ENCODE assay signal across 11 mouse cellular contexts in the genomic region with DNA sequence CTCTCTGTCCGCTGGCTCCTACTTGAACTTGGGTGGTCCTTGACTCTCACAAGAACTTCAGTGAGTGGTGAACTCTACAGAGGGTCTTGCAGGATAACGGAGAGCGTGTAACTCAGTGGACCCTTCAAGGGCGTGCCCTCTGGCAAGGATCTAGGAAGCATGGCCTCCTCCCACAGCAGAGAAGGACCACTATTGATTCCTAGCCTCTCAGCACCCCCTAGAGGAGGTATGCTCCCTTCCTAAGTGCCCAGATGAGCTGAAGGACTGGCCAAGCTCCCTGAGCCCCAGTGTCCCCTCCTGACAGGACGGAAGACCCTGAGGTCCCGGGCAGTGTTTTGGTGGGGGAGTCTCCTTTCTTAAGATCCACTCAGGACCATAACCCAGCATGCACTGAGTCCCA. TPM values are rescaled to one million over a fixed set of nuclear protein-coding genes. Genes with fewer than 3 reads are reported as not detected.
DNase-seq lines count a peak whose midpoint lies in the region; ATAC-seq and TF ChIP-seq lines count a peak whose summit lies in the region.
"Had no signal": no experiment of that assay in that cellular context is flagged by ENCODE, and none has a peak within 500 bp of the region (broad histone marks: within the 10 kb centered on the region; RNA-seq: fewer than 3 reads in every experiment).

No protein-coding gene starts in this region.

- WGBS in forebrain, postnatal 0 days, result 88% methylated on average over 6 of the region's 6 CpGs
- WGBS in forebrain, embryonic 13.5 days, result 91% methylated on average over 6 of the region's 6 CpGs
- 87% methylated on average over 6 of the region's 6 CpGs for WGBS in hindbrain, embryonic 10.5 days

- H3K27me3 ChIP-seq in forebrain, postnatal 0 days (ENCODE audit: insufficient read depth, low read length), result no peaks in the 10 kb centered on the region
- H3K27me3 ChIP-seq in forebrain, embryonic 13.5 days, result no peaks in the 10 kb centered on the region
- H3K27me3 ChIP-seq in hindbrain, embryonic 10.5 days (ENCODE audit: insufficient read depth, poor library complexity, severe bottlenecking), result no peaks in the 10 kb centered on the region
- H3K27me3 ChIP-seq: embryonic facial prominence, embryonic 12.5 days; neural tube, embryonic 13.5 days had no signal

- H3K9ac ChIP-seq in forebrain, postnatal 0 days, result no peak overlapping the region
- no peak overlapping the region for H3K9ac ChIP-seq in forebrain, embryonic 13.5 days
- H3K9ac ChIP-seq: embryonic facial prominence, embryonic 12.5 days; neural tube, embryonic 13.5 days had no signal

- 0 out of 2 replicates have a peak, but pooled peaks cover 4% of the 10 kb centered on the region for H3K4me1 ChIP-seq in forebrain, postnatal 0 days (ENCODE audit: insufficient read depth)
- H3K4me1 ChIP-seq in forebrain, embryonic 13.5 days, result peaks cover 21% of the 10 kb centered on the region
- peaks cover 14% of the 10 kb centered on the region for H3K4me1 ChIP-seq in hindbrain, embryonic 10.5 days (replicated peaks)

- peak; percentile 58; the same call in 1 of the 2 replicates for ATAC-seq in forebrain, postnatal 0 days
- ATAC-seq in forebrain, embryonic 13.5 days, result no peak

- peaks cover 17% of the 10 kb centered on the region for H3K36me3 ChIP-seq in forebrain, postnatal 0 days (ENCODE audit: insufficient read depth)
- H3K36me3 ChIP-seq in forebrain, embryonic 13.5 days (ENCODE audit: poor library complexity, severe bottlenecking), result no peaks in the 10 kb centered on the region
- H3K36me3 ChIP-seq in hindbrain, embryonic 10.5 days, result no peaks in the 10 kb centered on the region
- H3K36me3 ChIP-seq: embryonic facial prominence, embryonic 12.5 days had no signal

- no peaks in the 10 kb centered on the region for H3K9me3 ChIP-seq in forebrain, postnatal 0 days (ENCODE audit: low read length)
- no peaks in the 10 kb centered on the region for H3K9me3 ChIP-seq in forebrain, embryonic 13.5 days (replicated peaks)
- no peaks in the 10 kb centered on the region for H3K9me3 ChIP-seq in hindbrain, embryonic 10.5 days
- H3K9me3 ChIP-seq: embryonic facial prominence, embryonic 12.5 days; neural tube, embryonic 13.5 days had no signal

- no peak for DNase-seq in forebrain, postnatal 0 days
- DNase-seq in right cerebral cortex, adult 18-20 months, result peak; percentile 37
- no peak for DNase-seq in right cerebral cortex, postnatal 36 days (ENCODE audit: low spot score in 2 of 2)
- peak; percentile 64 for DNase-seq in kidney, postnatal 10 days
- DNase-seq in thymus, postnatal 14 days, result no peak
- no peak for DNase-seq in hindbrain, embryonic 10.5 days (ENCODE audit: low spot score)
- no peak for DNase-seq in frontal cortex, postnatal 10 days (ENCODE audit: low spot score in 2 of 2)

- H3K27ac ChIP-seq in forebrain, postnatal 0 days (ENCODE audit: low read depth, low read length), result no peak overlapping the region
- no peak overlapping the region for H3K27ac ChIP-seq in forebrain, embryonic 13.5 days
- no peak overlapping the region for H3K27ac ChIP-seq in hindbrain, embryonic 10.5 days
- H3K27ac ChIP-seq: embryonic facial prominence, embryonic 12.5 days; neural tube, embryonic 13.5 days had no signal

- TF ChIP-seq CTCF in forebrain, postnatal 0 days (IDR thresholded peaks at IDR 0.05; ENCODE audit: low read depth), result peak; percentile 62

- H3K4me2 ChIP-seq in forebrain, postnatal 0 days (ENCODE audit: low read depth), result no peak overlapping the region
- no peak overlapping the region for H3K4me2 ChIP-seq in forebrain, embryonic 13.5 days
- H3K4me2 ChIP-seq: embryonic facial prominence, embryonic 12.5 days; neural tube, embryonic 13.5 days had no signal

- no peak overlapping the region for H3K4me3 ChIP-seq in forebrain, postnatal 0 days (ENCODE audit: low read depth, low read length)
- H3K4me3 ChIP-seq in forebrain, embryonic 13.5 days, result no peak overlapping the region
- H3K4me3 ChIP-seq in hindbrain, embryonic 10.5 days, result no peak overlapping the region
- H3K4me3 ChIP-seq: embryonic facial prominence, embryonic 12.5 days; neural tube, embryonic 13.5 days had no signal

RNA-seq across cellular contexts. Expression of a gene that starts 10.1 kb away (rescaled TPM):
- 26.9 and 31.9 TPM in 2 replicates for total RNA-seq in forebrain, postnatal 0 days (2014; rRNA removed)
- polyA plus RNA-seq in forebrain, postnatal 0 days (2015; fragmentation: Nextera tagmentation; extraction: Ambion mirVana), result 12.7 and 17.5 TPM in 2 replicates
- 3.5 and 3.7 TPM in 2 replicates for polyA plus RNA-seq in forebrain, embryonic 13.5 days (2015; fragmentation: Nextera tagmentation; extraction: Ambion mirVana)
- polyA plus RNA-seq in hindbrain, embryonic 10.5 days (2016; fragmentation: Nextera tagmentation; extraction: Ambion mirVana), result 3.2 and 4.1 TPM in 2 replicates

RNA-seq across cellular contexts. Expression of a gene that starts 32.8 kb away (rescaled TPM):
- total RNA-seq in forebrain, postnatal 0 days (2014; rRNA removed), result 0.08 and 0.29 TPM in 2 replicates
- polyA plus RNA-seq in forebrain, postnatal 0 days (2015; fragmentation: Nextera tagmentation; extraction: Ambion mirVana), result 0.19 and 0.28 TPM in 2 replicates
- polyA plus RNA-seq in forebrain, embryonic 13.5 days (2015; fragmentation: Nextera tagmentation; extraction: Ambion mirVana), result not detected in 2 replicates
- polyA plus RNA-seq in hindbrain, embryonic 10.5 days (2016; fragmentation: Nextera tagmentation; extraction: Ambion mirVana), result 0.14 and 0.33 TPM in 2 replicates
- total RNA-seq: layer of hippocampus, postnatal 25 days had no signal

RNA-seq across cellular contexts. Expression of a gene that starts 39.2 kb away (rescaled TPM):
- total RNA-seq in forebrain, postnatal 0 days (2014; rRNA removed), result 177 and 184 TPM in 2 replicates
- polyA plus RNA-seq in forebrain, postnatal 0 days (2015; fragmentation: Nextera tagmentation; extraction: Ambion mirVana), result 103 and 123 TPM in 2 replicates
- 126 and 131 TPM in 2 replicates for polyA plus RNA-seq in forebrain, embryonic 13.5 days (2015; fragmentation: Nextera tagmentation; extraction: Ambion mirVana)
- 108 and 132 TPM in 2 replicates for polyA plus RNA-seq in hindbrain, embryonic 10.5 days (2016; fragmentation: Nextera tagmentation; extraction: Ambion mirVana)

Comparison
In these comparisons a context has a peak if more than half of its experiments do, and no peak if none do; other contexts are left out.
1. DNase-seq: peak in right cerebral cortex, adult 18-20 months (single experiment) and kidney, postnatal 10 days (single experiment); none in forebrain, postnatal 0 days (single experiment), right cerebral cortex, postnatal 36 days (0 of 2), thymus, postnatal 14 days (single experiment), hindbrain, embryonic 10.5 days (single experiment) and frontal cortex, postnatal 10 days (0 of 2).